Mouse (Mus musculus) skeletal muscle tissue, adult 2 months (tissue): ENCODE results near the gene Sema3b.
"Not testable (repeated sequence)": the region's sequence is repeated elsewhere in the genome, so short reads cannot be mapped to it uniquely, and the experiment has no call there.

ENCODE experiments used
- DNase-seq: peaks from one replicate; pipeline ENCODE4 v3.0.0-alpha.2; 2012; ENCODE audit warnings: low read depth, low spot score

The Sema3b gene

GRCm38 (mm10) chr9:107590058-107590772 lies 18.8 kb downstream of the Sema3b start:
- DNase-seq, result peak; percentile 82

DNA sequence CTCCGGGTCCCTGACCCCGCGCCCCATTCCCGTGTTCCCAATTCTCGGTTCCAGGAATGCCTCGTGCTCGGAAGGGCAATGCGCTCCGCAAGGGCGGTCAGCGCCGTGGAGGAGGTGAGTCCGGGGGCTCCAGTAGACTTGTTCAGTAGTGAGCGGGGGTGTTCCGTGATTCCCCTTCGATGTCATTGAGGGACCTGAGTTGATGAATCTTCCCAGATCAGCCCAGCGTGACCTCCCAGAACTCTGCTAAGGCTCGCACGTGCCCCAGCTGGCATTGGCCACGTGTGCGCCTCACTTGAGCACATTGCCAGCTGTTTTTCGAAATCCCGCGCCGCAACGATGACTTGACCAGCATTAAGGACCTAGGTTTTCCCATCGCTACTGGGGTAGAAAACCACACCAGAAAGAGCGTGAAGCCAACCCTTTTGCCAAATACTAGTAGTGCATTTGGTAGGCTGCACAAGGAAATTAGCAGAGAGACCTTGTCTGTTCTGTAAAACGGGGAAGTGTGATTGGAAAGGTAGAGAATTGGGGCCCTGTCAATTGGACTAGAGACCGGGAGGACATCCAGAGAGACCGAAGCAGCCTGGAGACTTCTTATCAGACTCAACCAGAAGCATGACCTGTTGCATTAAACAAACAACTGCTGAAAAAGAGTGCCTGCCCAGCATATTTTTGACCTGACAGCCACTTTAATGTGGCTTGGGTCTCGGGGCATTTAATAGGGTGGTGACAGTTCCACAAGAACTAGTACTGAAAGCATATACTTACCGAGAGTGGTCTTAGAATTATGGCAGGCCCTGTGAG lies 21.0 kb downstream of the Sema3b start:
- peak; percentile 65 for DNase-seq

DNA sequence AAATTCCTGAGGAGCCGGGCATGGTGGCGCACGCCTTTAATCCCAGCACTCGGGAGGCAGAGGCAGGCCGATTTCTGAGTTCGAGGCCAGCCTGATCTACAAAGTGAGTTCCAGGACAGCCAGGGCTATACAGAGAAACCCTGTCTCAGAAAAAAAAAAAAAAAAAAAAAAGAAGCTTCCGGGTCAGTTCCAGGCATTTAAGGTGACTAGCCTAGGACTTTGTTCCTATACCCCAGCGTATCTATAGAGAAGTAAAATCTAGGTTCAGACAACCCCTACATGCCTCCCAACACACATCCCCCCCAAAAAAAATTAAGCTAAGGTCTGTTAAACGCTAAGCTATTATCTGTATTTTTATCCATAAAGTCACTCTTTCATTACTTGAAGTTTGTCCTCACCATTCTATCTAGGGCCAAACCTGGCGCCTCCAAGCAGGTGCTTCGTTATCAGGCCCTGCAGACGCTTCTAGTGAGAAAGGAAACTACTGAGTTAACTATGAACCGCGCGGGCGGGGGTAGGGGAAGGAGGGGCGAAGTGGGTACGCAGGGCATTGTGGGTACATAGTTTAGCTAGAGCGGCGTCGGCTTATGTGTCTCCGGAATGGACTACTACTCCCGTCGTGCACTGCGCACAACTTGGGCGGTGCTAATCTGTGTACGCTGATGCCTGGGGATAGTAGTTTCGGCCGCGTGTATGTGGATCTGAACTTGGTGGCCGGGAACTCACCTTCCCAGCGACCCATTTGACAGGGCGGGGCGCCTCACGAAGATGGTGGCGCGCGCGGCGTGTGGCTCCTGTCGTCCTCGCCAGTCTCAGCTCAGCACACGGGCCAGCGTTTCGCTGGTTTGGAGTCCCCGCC lies 21.8 kb downstream of the Sema3b start, which contains the start of gene Ifrd2:
TSS of gene Ifrd2 (plus strand) at position 669 of the 859 bp plus-strand sequence.
- DNase-seq, result peak; percentile 97

DNA sequence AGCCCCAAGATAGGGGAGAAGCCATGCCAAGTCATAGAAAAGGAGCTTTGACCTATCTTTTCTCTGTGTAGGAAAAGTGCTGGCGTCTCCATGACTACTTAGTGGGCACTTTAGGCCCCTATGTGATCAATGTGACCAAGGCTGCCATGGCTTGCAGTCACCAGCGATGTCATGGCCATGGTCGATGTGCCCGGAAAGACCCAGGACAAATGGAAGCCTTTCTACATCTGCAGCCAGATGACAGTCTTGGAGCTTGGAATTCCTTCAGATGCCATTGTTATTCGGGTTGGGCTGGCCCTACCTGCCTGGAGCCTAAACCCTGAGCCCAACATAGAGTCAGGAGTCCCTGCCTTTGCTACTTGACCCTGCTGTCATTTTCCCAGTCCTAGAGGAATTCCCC lies 22.5 kb downstream of the Sema3b start:
- no peak for DNase-seq

GRCm38 (mm10) chr9:107583174-107583573 lies 25.9 kb downstream of the Sema3b start:
- no peak for DNase-seq

DNA sequence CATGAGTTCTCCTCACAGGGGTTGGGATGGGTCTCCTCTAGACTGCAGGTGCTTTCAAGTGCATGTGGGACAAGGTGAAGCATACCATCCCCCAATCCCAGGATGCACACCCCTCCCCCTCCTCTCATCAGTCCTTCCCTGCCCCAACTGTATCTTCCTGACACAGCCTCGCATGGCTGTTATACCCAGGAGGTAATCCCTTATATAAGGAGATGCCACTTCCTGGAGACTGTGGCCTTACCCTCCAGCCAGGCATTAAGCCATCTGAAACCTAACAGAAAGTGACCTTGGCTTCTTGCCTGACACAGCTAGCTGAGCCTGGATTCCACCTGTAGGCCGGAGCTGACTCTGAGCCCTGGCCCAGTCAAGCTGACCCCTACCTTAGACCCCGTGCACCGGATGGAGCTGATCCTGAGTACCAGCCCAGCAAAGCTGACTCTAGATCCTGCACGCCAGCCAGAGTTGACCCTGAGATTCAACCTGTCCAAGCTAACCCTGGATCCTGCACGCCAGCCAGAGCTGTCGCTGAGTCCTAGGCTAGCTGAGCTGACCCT lies 26.4 kb downstream of the Sema3b start:
- DNase-seq, result no peak

DNA sequence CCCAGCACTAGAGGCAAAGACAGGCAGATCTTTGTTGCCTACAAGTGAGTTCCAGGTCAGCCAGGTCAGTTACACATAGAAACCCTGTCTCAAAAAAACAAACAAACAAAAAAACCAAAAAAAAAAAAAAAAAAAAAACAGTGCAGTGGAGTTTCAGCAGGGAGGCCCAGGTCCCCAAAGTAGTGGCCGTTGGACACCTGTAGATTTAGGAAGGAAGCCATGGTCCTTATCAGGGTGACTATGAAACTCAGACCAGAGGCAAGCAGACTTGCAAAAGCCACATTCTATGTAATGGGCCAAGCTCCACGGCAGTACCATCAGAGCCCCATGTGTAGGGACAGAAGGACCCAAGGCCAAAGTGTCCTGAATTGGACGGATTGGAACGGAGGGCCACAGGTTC lies 27.4 kb downstream of the Sema3b start:
- no peak for DNase-seq

DNA sequence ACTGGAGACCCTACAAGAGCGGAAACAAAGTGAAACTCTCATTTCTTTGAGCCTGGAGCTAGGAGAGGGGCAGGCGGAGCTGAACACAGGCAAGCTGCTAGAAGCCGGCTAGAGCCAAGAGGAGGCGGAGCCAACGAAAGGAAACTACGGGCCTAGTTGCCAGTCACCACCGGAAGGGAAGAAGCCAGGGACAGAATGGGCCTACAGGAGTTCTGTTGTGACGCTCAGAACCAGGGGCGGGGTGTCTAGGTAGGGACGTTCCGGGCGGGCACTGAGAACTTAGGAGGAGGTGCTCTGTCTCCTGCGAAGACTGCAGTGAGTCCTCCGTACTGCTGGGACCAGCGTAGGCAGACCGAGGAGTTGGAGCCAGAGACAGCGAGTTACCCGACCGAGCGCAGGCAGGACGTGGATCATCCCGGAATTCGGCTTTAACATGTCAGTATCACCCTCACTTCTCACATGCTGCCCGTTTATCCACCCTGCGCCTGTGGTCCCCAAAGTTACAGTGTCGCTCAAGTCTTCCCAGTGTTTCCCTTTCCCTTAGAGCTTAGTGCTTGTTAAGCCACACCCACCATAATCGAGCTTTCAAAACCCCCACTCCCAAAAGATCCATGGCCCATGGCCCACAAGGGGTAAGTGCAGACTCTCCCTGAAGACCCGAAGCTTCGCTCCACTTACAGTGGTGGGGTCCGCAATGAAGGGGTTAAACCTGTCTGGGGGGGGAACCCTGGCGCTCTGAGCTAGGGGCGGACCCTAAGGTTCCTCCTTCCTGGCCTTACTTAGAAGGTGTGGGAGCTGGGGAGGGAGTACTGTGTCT lies 28.3 kb downstream of the Sema3b start, which contains the start of gene Hyal3:
TSS of gene Hyal3 (plus strand) at position 318 of the 817 bp plus-strand sequence.
- DNase-seq, result peak; percentile 89

DNA sequence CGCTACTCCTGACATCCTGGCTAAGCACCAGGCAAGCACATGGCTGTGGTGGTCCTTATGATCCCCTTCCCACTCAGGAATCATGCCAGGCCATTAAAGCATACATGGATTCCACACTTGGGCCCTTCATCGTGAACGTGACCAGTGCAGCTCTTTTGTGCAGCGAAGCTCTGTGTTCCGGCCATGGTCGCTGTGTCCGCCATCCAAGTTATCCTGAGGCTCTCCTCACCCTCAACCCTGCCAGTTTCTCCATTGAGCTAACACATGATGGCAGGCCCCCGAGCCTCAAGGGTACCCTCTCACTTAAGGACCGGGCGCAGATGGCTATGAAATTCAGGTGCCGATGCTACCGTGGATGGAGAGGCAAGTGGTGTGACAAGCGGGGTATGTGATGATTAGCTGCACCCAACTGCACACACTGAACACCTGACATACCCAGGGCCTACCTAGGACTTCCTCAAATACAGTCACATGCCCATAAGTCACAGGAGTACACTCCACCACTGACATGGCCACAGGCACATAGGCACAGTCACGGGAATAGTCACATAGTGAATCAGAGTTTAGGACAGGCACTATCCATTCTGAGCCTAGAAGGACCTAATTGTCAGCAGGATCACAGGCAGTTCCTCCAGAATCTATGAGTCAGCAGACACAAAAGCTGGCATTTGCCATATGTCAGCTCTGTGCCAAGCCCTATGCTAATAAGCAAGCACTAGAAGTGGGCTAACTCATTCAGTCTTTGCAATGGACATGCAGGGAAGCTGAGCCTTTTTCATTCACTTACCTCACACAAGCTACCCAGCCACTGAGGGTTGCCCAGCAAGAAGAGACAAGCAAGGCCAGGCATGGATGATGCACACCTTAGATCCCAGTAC lies 29.8 kb downstream of the Sema3b start:
- no peak for DNase-seq

DNA sequence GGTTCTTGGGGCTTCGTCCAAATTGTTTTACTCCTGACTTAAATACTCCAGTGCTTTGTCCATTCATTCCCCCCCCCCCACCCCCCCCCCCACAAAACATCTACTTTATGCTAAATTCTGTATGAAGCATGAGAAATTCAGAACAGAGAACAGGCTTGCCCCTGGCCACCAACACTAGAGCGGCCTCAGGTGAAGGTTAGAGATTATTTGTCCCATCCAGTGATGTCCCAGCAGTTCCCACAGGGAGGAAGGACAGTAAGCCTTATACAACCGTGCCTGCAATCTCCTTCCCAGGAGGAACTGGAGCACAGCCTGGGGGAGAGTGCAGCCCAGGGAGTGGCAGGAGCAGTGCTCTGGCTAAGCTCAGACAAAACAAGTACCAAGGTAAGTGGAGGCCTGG lies 30.4 kb downstream of the Sema3b start, which contains the start of gene Naa80:
TSS of gene Naa80 (plus strand) at position 301 of the 400 bp plus-strand sequence.
- no peak for DNase-seq

GRCm38 (mm10) chr9:107577871-107578270 lies 31.2 kb downstream of the Sema3b start:
- no peak for DNase-seq

DNA sequence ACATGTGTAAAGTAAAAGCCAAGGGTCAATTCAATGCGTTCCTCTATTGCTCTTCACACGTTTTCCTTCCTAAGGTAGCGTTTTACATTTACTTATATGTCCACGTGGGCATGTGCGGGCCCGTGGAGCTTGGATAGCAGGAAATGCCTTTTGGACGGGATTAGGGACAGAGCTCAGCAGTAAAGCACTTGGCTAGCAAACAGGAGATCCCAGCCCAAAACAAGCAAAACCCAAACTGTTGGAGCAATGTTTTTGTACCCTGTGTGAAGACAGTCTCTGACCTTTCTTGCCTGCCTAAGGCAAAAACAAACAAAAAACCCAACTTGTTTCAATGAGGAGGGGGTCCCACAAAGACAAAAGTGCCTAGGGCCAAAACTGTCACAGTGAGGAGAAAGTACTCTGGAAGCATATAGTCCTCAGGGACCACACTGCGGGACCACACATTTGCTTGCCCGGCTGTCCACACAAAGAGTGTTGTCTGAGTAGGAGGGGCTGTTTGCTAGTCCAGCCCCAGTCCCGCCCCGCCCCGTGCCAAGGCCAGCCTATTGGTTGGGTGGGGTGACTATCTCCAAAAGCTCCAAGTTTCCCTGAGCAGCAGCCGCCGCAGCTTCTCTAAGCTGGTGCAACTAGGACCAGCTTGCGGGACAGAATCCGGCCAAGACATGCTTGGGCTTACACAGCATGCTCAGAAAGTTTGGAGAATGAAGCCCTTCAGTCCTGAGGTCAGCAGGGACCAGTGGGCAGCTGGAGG lies 32.5 kb downstream of the Sema3b start, which contains the start of gene Hyal1:
TSS of gene Hyal1 (plus strand) at position 571 of the 751 bp plus-strand sequence.
- peak; percentile 79 for DNase-seq

- DNase-seq, result no peak
Measured at GRCm38 (mm10) chr9:107575579-107576356, 33.3 kb downstream of the Sema3b start.

DNA sequence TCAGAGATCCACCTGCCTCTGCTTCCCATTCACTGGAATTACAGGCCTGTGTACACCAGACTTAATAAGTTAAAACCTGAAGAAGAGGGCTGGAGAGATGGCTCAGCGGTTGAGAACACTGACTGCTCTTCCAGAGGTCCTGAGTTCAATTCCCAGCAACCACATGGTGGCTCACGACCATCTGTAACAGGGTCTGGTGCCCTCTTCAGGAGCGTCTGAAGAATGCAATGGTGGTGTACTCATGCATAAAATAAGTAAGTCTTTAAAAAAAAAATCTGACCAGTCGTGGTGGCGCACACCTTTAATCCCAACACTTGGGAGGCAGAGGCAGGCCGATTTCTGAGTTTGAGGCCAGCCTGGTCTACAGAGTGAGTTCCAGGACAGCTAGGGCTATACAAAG lies 35.3 kb downstream of the Sema3b start:
- DNase-seq, result not testable (repeated sequence)

DNA sequence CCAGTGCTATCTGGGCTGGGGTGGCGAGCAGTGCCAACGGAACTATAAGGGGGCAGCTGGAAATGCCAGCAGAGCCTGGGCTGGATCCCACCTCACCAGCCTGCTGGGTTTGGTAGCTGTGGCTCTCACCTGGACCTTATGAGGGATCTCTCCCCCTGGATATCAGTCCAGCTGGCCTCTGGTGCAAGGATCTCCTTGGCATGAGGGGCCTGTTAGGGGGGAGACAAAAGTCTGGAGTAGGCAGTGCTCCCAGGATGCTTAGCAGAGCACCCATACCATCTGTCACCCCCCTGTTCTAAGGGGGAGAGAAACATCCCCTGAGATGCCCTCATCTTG lies 36.7 kb downstream of the Sema3b start:
- DNase-seq, result no peak

- no peak for DNase-seq
Measured at GRCm38 (mm10) chr9:107571534-107572326, 37.3 kb downstream of the Sema3b start.

GRCm38 (mm10) chr9:107570845-107571244 lies 38.2 kb downstream of the Sema3b start:
- no peak for DNase-seq
